Mouse (Mus musculus) kidney, adult 2 months (tissue): ENCODE measurements at regions not wholly inside any gene's neighbourhood (a gene's known extent, or its start where the extent isn't known, plus 50 kb on each side); places are given as distances from the start of the nearest gene placed in this dataset.

Source experiments
- CTCF ChIP-seq: fragments of 200-500 bp; conservative IDR thresholded peaks from 2 replicates; pipeline ENCODE4 v1.5.1; 2011; ENCODE audit warnings: low read depth, mild to moderate bottlenecking, control low read depth, low read length, moderate library complexity, mixed read lengths; ENCODE audit not compliant: insufficient read depth, insufficient read length
- POLR2A ChIP-seq: fragments of 200-500 bp; IDR thresholded peaks from one replicate; pipeline ENCODE4 v1.6.1; 2011; ENCODE audit warnings: low read depth, low read length, control low read depth

DNA sequence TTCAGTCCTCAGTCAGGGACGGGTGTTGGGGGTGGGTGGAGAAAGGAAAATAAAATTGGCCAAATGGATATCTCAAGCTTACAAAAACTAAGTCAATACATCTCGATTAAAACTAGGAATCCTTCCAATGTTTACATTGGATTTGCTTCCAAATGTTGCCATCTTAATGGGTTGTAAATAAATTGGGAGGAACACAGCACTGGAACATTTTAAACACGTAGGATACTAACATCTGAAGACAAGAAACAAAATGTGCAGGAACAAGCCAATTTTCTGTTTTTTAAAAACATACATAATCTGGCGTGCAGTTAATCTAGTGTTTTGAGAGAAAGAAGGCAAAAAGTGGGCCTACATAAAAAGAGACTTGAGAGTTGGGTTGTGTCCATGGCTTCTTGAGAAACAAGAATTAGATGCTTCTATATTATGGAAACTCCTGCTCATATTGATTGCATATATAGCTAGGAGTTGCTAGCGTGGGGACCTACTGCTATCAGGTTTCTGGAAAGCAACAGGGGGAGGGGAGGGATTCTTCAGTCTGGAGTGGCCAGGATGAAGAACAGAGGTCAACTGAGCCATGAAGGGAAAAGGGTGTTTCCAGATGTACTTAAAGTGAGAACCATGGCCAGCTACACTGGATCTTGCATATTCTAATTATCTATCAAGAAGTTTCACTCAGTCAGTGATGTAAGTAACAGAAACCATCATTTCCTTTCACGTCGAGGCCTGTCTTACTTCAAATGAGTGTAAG is 330.2 kb downstream of the Rnd3 start:
- TF ChIP-seq CTCF (no peak), POLR2A (no peak)
